Mouse (Mus musculus) cerebellum, adult 2 months (tissue): Measurements from ENCODE around the gene Bola1. TPM values are rescaled to one million over a fixed set of nuclear protein-coding genes. Genes with fewer than 3 reads are reported as not detected.
"Not testable (repeated sequence)": the region's sequence is repeated elsewhere in the genome, so short reads cannot be mapped to it uniquely, and the experiment has no call there.

Experiments used
- DNase-seq, 2 experiments: peaks; one replicate each; pipeline ENCODE4 v3.0.0; 2021
- H3K27ac ChIP-seq: fragments of 200-500 bp; 2 replicates; pipeline ENCODE4 v1.5.1; 2012; ENCODE audit warnings: low read length, control low read depth, inconsistent platforms; ENCODE audit not compliant: insufficient read depth
- H3K27me3 ChIP-seq: fragments of 200-500 bp; 2 replicates; pipeline ENCODE4 v1.6.1; 2012; ENCODE audit warnings: inconsistent platforms, mild to moderate bottlenecking, low read length, moderate library complexity; ENCODE audit not compliant: control insufficient read depth, insufficient read depth
- H3K4me1 ChIP-seq: fragments of 200-500 bp; 2 replicates; pipeline ENCODE4 v1.6.1; 2011; ENCODE audit warnings: low read length; ENCODE audit not compliant: control insufficient read depth, insufficient read depth
- H3K4me3 ChIP-seq: fragments of 200-500 bp; replicated peaks from 2 replicates; pipeline ENCODE3; 2011; ENCODE audit warnings: mild to moderate bottlenecking, low read depth, low read length, control low read depth; ENCODE audit not compliant: insufficient read depth
- CTCF ChIP-seq: fragments of 200-500 bp; IDR thresholded peaks from 2 replicates; pipeline ENCODE4 v1.5.1; 2011; ENCODE audit warnings: low read depth, mild to moderate bottlenecking, control low read depth, low read length, moderate library complexity, borderline replicate concordance; ENCODE audit not compliant: insufficient read depth
- POLR2A ChIP-seq: fragments of 200-500 bp; IDR thresholded peaks from 2 replicates; pipeline ENCODE4 v1.6.1; 2011; ENCODE audit warnings: low read length, control low read depth, borderline replicate concordance; ENCODE audit not compliant: insufficient read depth
- WGBS: fragments of 180-500 bp; shearing (Covaris S2); methylation state at CpG from one replicate; pipeline ENCODE4 v1.1.7; 2018; 5-methylcytosine and 5-hydroxymethylcytosine counted together
- polyA plus RNA-seq: library from polyadenylated mRNA; depleted of rRNA; stranded (reverse); fragments of >200 nt; gene quantifications from 2 replicates; pipeline ENCODE4 v1.2.3, GENCODE M21; 2012

Bola1 gene
- polyA plus RNA-seq, 1 experiment, result 47.0 TPM

GRCm38 (mm10) chr3:96251787-96252186 is 32.3 kb upstream of the Bola1 start:
- H3K27me3 ChIP-seq, result no peaks in the 10 kb centered on the region
- no peak overlapping the region for H3K4me3 ChIP-seq
- H3K27ac ChIP-seq, result no peak overlapping the region
- 96% methylated on average over 3 of the region's 3 CpGs for WGBS
- TF ChIP-seq CTCF (no peak), POLR2A (no peak)
- DNase-seq, result no peak
- no peaks in the 10 kb centered on the region for H3K4me1 ChIP-seq

GRCm38 (mm10) chr3:96250890-96251289 is 31.4 kb upstream of the Bola1 start:
- Histone ChIP-seq H3K4me1 (no peaks in the 10 kb centered on the region), H3K4me3 (no peak overlapping the region), H3K27me3 (no peaks in the 10 kb centered on the region), H3K27ac (no peak overlapping the region)
- no peak for DNase-seq
- 87% methylated on average over 3 of the region's 3 CpGs for WGBS
- TF ChIP-seq POLR2A (no peak), CTCF (no peak)

- no peak for DNase-seq
- WGBS, result 52% methylated on average over 4 of the region's 4 CpGs
- TF ChIP-seq POLR2A (no peak), CTCF (no peak)
- no peaks in the 10 kb centered on the region for H3K27me3 ChIP-seq
- H3K4me1 ChIP-seq, result peaks cover 7% of the 10 kb centered on the region; the same call in 1 of the 2 replicates
- H3K4me3 ChIP-seq, result no peak overlapping the region
- no peak overlapping the region for H3K27ac ChIP-seq
Observed at GRCm38 (mm10) chr3:96249034-96249345, 29.5 kb upstream of the Bola1 start.

GRCm38 (mm10) chr3:96248141-96249033 is 28.9 kb upstream of the Bola1 start:
- Histone ChIP-seq H3K4me1 (peaks cover 10% of the 10 kb centered on the region), H3K4me3 (no peak overlapping the region), H3K27ac (no peak overlapping the region), H3K27me3 (no peaks in the 10 kb centered on the region)
- WGBS, result 55% methylated on average over 6 of the region's 6 CpGs
- TF ChIP-seq POLR2A, result no peak
- no peak for TF ChIP-seq CTCF
- DNase-seq, result no peak

- WGBS, result 33% methylated on average over 11 of the region's 11 CpGs
- TF ChIP-seq POLR2A (no peak), CTCF (no peak)
- H3K27me3 ChIP-seq, result no peaks in the 10 kb centered on the region
Observed at GRCm38 (mm10) chr3:96247356-96248140, 28.0 kb upstream of the Bola1 start.

GRCm38 (mm10) chr3:96246427-96246856 is 26.9 kb upstream of the Bola1 start, which contains the start of gene Hist2h3c1:
Hist2h3c1 (plus strand) TSS chr3:96246685.
- Histone ChIP-seq H3K27ac (0 out of 2 replicates have a peak within 1 kb of the TSS, but pooled peaks have one; percentile 61), H3K4me3 (peak within 1 kb of the TSS; percentile 71), H3K4me1 (peaks cover 10% of the 10 kb centered on the region)
- peak in 1 of 2 experiments; percentile 33 for DNase-seq
- 0% methylated on average over 1 of the region's 47 CpGs for WGBS
- not testable (repeated sequence) for H3K27me3 ChIP-seq

More at GRCm38 (mm10) chr3:96247356-96248140, 28.0 kb upstream of the Bola1 start:
- DNase-seq, result no peak
- H3K27ac ChIP-seq, result no peak overlapping the region
- H3K4me3 ChIP-seq, result no peak overlapping the region
- peaks cover 10% of the 10 kb centered on the region for H3K4me1 ChIP-seq

- H3K4me3 ChIP-seq, result peak overlapping the region; percentile 71
- 0 out of 2 replicates have a peak overlapping the region, but pooled peaks have one; percentile 61 for H3K27ac ChIP-seq
- H3K4me1 ChIP-seq, result peaks cover 10% of the 10 kb centered on the region
- under 1% methylated on average over 10 of the region's 21 CpGs for WGBS
- not testable (repeated sequence) for H3K27me3 ChIP-seq, DNase-seq
Observed at GRCm38 (mm10) chr3:96246018-96246417, 26.5 kb upstream of the Bola1 start.
